Mouse (Mus musculus): Measurements from ENCODE around the gene Htr6. TPM values are rescaled to one million over a fixed set of nuclear protein-coding genes. Genes with fewer than 3 reads are reported as not detected.

Htr6 gene
- polyA plus RNA-seq, 1 experiment from 2014 or later = 0.28 TPM

GRCm38 (mm10) chr4:139044566-139044965, 30.8 kb downstream of the Htr6 start:
- Histone ChIP-seq H3K4me3 (replicated peaks) (no peak overlapping the region), H3K27ac (replicated peaks) (no peak overlapping the region), H3K36me3 (no peaks in the 10 kb centered on the region), H3K4me2 (replicated peaks) (no peak overlapping the region), H3K9me3 (replicated peaks) (no peaks in the 10 kb centered on the region), H3K4me1 (no peaks in the 10 kb centered on the region), H3K27me3 (no peaks in the 10 kb centered on the region), H3K9ac (no peak overlapping the region)
- WGBS = 89% methylated on average over 5 of the region's 5 CpGs
- no peak for ATAC-seq (ENCODE audit: insufficient number of reproducible peaks, low FRiP score, low TSS enrichment, low read depth)

- Histone ChIP-seq H3K9ac (no peak overlapping the region), H3K4me2 (replicated peaks) (no peak overlapping the region), H3K27me3 (no peaks in the 10 kb centered on the region), H3K9me3 (replicated peaks) (no peaks in the 10 kb centered on the region), H3K36me3 (no peaks in the 10 kb centered on the region), H3K4me3 (replicated peaks) (no peak overlapping the region), H3K27ac (replicated peaks) (no peak overlapping the region), H3K4me1 (0 out of 2 replicates have a peak, but pooled peaks cover 2% of the 10 kb centered on the region)
- no peak for ATAC-seq (ENCODE audit: insufficient number of reproducible peaks, low FRiP score, low TSS enrichment, low read depth)
- WGBS = 91% methylated on average over 2 of the region's 2 CpGs
Measured at GRCm38 (mm10) chr4:139043600-139043999, 31.8 kb downstream of the Htr6 start.

- peaks cover 12% of the 10 kb centered on the region; the same call in 1 of the 2 replicates for H3K4me1 ChIP-seq
- H3K9ac ChIP-seq = no peak overlapping the region
- no peak overlapping the region for H3K4me3 ChIP-seq (replicated peaks)
- no peak overlapping the region for H3K4me2 ChIP-seq (replicated peaks)
- H3K27me3 ChIP-seq = no peaks in the 10 kb centered on the region
- no peaks in the 10 kb centered on the region for H3K9me3 ChIP-seq (replicated peaks)
- no peak overlapping the region for H3K27ac ChIP-seq (replicated peaks)
- H3K36me3 ChIP-seq = no peaks in the 10 kb centered on the region
- no peak for ATAC-seq (ENCODE audit: insufficient number of reproducible peaks, low FRiP score, low TSS enrichment, low read depth)
- WGBS = 80% methylated on average over 5 of the region's 5 CpGs
Measured at GRCm38 (mm10) chr4:139042611-139043010, 32.8 kb downstream of the Htr6 start.

- Histone ChIP-seq H3K4me3 (replicated peaks) (no peak overlapping the region), H3K27ac (replicated peaks) (no peak overlapping the region), H3K27me3 (no peaks in the 10 kb centered on the region), H3K36me3 (no peaks in the 10 kb centered on the region), H3K4me2 (replicated peaks) (no peak overlapping the region), H3K9me3 (replicated peaks) (0 out of 2 replicates have a peak, but pooled peaks cover 4% of the 10 kb centered on the region), H3K4me1 (peaks cover 15% of the 10 kb centered on the region; the same call in 1 of the 2 replicates), H3K9ac (no peak overlapping the region)
- 8% methylated on average over 10 of the region's 10 CpGs for WGBS
- ATAC-seq (ENCODE audit: insufficient number of reproducible peaks, low FRiP score, low TSS enrichment, low read depth) = no peak
Measured at GRCm38 (mm10) chr4:139040084-139040839, 35.1 kb downstream of the Htr6 start.

DNA sequence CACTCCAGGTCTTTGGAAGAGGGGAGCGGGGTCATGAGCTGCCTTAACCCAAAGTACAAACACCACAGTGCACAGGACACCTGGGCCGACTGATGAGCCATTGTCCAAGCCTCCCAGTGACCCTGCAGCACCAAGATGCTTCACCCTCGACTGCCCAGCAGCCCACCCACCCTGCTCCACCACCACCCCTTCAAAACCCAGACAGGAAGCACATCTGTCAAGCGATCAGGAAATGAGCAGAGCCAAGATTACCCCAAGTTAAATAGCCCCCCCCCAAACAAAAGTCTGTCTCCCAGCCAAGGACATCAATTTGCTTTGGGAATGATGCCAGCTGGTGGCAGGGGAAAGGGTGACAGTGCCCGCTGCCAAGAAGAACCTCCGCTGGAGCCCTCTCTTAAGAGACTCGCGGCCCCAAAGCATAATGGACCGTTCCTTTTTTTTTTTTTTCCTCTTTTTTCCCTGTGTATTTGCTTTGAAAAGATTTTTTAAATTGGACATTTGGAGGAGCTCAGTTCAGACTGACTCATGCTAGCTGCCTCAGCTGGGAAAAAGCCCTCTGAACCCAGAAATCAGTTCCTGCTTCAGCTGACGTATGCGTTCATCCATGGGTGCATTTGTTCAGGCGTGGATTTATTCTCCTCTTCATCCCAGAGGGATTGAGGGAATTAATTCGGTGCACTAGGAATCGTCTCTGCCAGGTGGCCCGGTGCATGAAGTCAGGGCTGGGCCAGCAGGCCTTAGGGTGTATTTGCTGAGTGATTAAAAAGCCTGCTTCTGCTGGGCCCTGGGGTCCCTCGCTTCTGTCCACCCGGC, 37.4 kb downstream of the Htr6 start:
- Histone ChIP-seq H3K4me2 (replicated peaks) (no peak overlapping the region), H3K4me3 (replicated peaks) (no peak overlapping the region), H3K27ac (replicated peaks) (no peak overlapping the region), H3K4me1 (peaks cover 15% of the 10 kb centered on the region; the same call in 1 of the 2 replicates), H3K27me3 (no peaks in the 10 kb centered on the region), H3K9me3 (replicated peaks) (0 out of 2 replicates have a peak, but pooled peaks cover 4% of the 10 kb centered on the region), H3K9ac (no peak overlapping the region), H3K36me3 (no peaks in the 10 kb centered on the region)
- ATAC-seq (ENCODE audit: insufficient number of reproducible peaks, low FRiP score, low TSS enrichment, low read depth) = no peak
- WGBS = 55% methylated on average over 17 of the region's 17 CpGs

DNA sequence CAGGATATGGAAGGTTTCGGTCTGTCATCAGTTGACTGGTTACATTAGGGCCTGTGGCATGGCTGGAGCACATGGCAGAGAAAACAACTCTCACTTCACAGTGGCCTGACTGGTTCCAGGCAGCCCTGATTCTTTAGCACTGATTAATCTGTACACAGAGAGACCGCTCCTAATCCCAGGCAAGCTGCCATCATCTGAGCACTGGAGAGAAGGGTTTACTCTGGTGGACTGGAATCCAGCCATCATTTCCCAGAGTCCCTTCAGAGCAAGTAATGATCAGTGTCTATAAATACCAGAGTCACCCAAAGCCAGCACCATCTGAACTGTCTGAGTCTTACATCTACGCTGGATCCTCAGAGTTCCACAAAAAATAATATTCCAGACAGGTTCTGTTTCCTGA, 39.6 kb downstream of the Htr6 start:
- no peak overlapping the region for H3K27ac ChIP-seq (replicated peaks)
- no peaks in the 10 kb centered on the region for H3K36me3 ChIP-seq
- no peak overlapping the region for H3K4me3 ChIP-seq (replicated peaks)
- no peaks in the 10 kb centered on the region for H3K27me3 ChIP-seq
- H3K4me2 ChIP-seq (replicated peaks) = no peak overlapping the region
- ATAC-seq (ENCODE audit: insufficient number of reproducible peaks, low FRiP score, low TSS enrichment, low read depth) = no peak
- H3K9ac ChIP-seq = no peak overlapping the region
- WGBS = 90% methylated on average over 3 of the region's 3 CpGs
- 0 out of 2 replicates have a peak, but pooled peaks cover 4% of the 10 kb centered on the region for H3K9me3 ChIP-seq (replicated peaks)
- peaks cover 15% of the 10 kb centered on the region; the same call in 1 of the 2 replicates for H3K4me1 ChIP-seq

DNA sequence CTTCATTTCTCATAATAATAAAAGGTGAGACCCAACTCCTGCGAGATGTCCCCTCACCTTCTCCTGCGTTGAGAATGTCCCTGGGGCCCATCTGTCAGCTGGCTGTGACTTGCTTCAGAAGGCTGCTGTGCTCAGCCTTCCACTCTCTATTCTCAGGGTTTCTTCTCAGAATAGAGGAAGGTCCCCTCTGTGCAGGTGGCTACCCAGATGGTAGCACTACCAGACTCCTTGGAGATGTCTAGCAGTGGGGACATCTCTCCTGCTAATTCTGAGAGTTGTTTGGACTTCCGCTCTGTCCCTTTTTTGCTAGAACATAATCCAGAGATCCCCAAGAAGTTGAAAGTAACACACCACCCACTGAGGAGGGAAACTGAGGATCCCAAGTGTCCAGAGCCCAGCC, 40.4 kb downstream of the Htr6 start:
- H3K4me3 ChIP-seq (replicated peaks) = no peak overlapping the region
- H3K9me3 ChIP-seq (replicated peaks) = 0 out of 2 replicates have a peak, but pooled peaks cover 4% of the 10 kb centered on the region
- no peak overlapping the region for H3K9ac ChIP-seq
- no peak overlapping the region for H3K27ac ChIP-seq (replicated peaks)
- no peaks in the 10 kb centered on the region for H3K36me3 ChIP-seq
- ATAC-seq (ENCODE audit: insufficient number of reproducible peaks, low FRiP score, low TSS enrichment, low read depth) = no peak
- peaks cover 15% of the 10 kb centered on the region; the same call in 1 of the 2 replicates for H3K4me1 ChIP-seq
- 90% methylated on average over 3 of the region's 3 CpGs for WGBS
- H3K27me3 ChIP-seq = no peaks in the 10 kb centered on the region
- H3K4me2 ChIP-seq (replicated peaks) = no peak overlapping the region

DNA sequence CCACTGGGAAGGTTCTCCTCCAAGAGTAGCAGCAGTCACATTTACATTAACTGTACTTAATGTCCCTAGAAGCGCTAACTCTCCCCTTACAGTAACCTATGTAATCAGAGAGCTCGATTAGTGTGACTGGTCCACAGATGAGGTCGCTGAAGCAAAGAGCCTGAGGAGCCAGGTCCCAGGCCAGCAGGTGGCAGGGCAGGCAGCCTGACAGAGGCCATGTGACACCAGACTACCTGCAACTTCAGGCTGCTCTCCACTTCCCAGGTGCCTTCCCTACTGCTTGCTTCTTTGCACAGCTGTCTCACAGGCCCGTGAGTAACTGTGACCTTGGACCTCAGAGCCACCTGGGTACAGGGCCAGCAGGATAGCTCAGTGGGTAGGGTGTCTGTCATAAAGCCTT, 40.8 kb downstream of the Htr6 start:
- no peak overlapping the region for H3K4me3 ChIP-seq (replicated peaks)
- WGBS = 52% methylated on average over 4 of the region's 4 CpGs
- 0 out of 2 replicates have a peak, but pooled peaks cover 4% of the 10 kb centered on the region for H3K9me3 ChIP-seq (replicated peaks)
- no peak overlapping the region for H3K4me2 ChIP-seq (replicated peaks)
- H3K36me3 ChIP-seq = no peaks in the 10 kb centered on the region
- no peaks in the 10 kb centered on the region for H3K27me3 ChIP-seq
- ATAC-seq (ENCODE audit: insufficient number of reproducible peaks, low FRiP score, low TSS enrichment, low read depth) = no peak
- H3K27ac ChIP-seq (replicated peaks) = no peak overlapping the region
- H3K4me1 ChIP-seq = peaks cover 15% of the 10 kb centered on the region; the same call in 1 of the 2 replicates
- no peak overlapping the region for H3K9ac ChIP-seq

- Histone ChIP-seq H3K4me2 (replicated peaks) (no peak overlapping the region), H3K9ac (no peak overlapping the region), H3K27me3 (no peaks in the 10 kb centered on the region), H3K36me3 (no peaks in the 10 kb centered on the region), H3K27ac (replicated peaks) (no peak overlapping the region), H3K4me3 (replicated peaks) (no peak overlapping the region), H3K4me1 (peaks cover 15% of the 10 kb centered on the region; the same call in 1 of the 2 replicates), H3K9me3 (replicated peaks) (0 out of 2 replicates have a peak, but pooled peaks cover 4% of the 10 kb centered on the region)
- 73% methylated on average over 8 of the region's 8 CpGs for WGBS
- ATAC-seq (ENCODE audit: insufficient number of reproducible peaks, low FRiP score, low TSS enrichment, low read depth) = no peak
Measured at GRCm38 (mm10) chr4:139034010-139034367, 41.4 kb downstream of the Htr6 start.

DNA sequence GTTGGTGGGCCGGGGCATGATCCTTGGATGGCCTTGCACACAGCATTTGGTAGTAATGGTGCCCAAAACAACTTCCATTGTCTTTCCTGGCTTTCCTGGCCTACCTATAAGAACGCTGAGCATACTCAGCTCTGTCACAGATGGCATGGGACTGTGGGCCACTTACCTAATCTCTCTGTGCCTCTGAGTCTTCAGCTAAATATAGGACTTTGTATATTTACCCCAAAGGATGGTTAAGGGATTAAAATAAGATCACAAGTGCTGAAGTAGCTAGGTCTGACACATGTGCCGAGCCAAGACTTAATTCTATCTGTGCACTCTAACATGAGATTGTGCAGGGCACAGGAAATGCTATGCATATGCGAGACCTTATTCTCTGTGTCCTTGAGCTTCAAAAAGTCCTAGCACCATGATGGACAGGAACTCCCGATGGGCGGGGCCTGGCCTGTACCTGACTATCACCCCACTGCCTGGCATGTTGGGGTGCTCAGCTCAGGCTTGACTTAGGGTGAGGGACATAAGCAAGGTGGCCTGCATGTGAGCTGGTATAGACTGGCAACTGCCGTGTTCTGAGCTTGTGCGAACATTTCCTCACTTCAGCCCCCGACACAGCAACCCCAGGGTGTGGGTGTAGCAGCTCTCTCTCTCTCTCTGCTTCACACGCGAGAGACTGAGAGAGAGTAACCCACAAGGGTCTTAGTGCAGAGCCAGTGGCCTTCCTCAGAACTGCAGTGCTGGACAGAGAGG, 41.9 kb downstream of the Htr6 start:
- Histone ChIP-seq H3K27me3 (no peaks in the 10 kb centered on the region), H3K27ac (replicated peaks) (no peak overlapping the region), H3K4me2 (replicated peaks) (no peak overlapping the region), H3K4me1 (peaks cover 12% of the 10 kb centered on the region; the same call in 1 of the 2 replicates), H3K36me3 (no peaks in the 10 kb centered on the region), H3K9me3 (replicated peaks) (0 out of 2 replicates have a peak, but pooled peaks cover 4% of the 10 kb centered on the region), H3K4me3 (replicated peaks) (no peak overlapping the region), H3K9ac (no peak overlapping the region)
- no peak for ATAC-seq (ENCODE audit: insufficient number of reproducible peaks, low FRiP score, low TSS enrichment, low read depth)
- 75% methylated on average over 11 of the region's 11 CpGs for WGBS

DNA sequence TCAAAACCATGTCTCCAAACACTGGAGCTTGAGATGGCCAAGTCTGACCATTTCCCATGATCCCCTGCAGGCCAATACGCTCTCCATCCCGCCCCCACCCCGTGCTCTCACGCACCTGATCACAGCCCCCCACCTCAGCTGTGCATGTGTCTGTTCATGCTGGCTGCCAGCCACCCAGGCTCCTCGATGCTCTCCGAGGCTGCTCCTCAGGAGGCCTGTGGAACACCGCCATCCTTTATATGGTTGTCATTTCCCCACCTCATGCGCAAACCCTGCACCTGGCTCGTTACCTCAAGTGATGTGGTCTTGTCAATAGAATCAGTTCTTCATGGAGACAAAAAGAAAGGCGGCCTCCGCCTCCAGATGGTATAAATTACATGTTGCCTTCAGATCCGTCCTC, 42.8 kb downstream of the Htr6 start:
- WGBS = 58% methylated on average over 12 of the region's 12 CpGs
- ATAC-seq (ENCODE audit: insufficient number of reproducible peaks, low FRiP score, low TSS enrichment, low read depth) = no peak
- H3K4me3 ChIP-seq (replicated peaks) = no peak overlapping the region
- no peak overlapping the region for H3K9ac ChIP-seq
- H3K36me3 ChIP-seq = no peaks in the 10 kb centered on the region
- 0 out of 2 replicates have a peak, but pooled peaks cover 4% of the 10 kb centered on the region for H3K9me3 ChIP-seq (replicated peaks)
- H3K27ac ChIP-seq (replicated peaks) = no peak overlapping the region
- H3K4me1 ChIP-seq = peaks cover 2% of the 10 kb centered on the region; the same call in 1 of the 2 replicates
- H3K27me3 ChIP-seq = no peaks in the 10 kb centered on the region
- H3K4me2 ChIP-seq (replicated peaks) = no peak overlapping the region

Data from embryonic facial prominence, embryonic 15.5 days (tissue).